Mouse (Mus musculus) adrenal gland, postnatal 4 days (tissue): ENCODE data around the gene 1700029P11Rik. TPM values are rescaled to one million over a fixed set of nuclear protein-coding genes. Genes with fewer than 3 reads are reported as not detected.
A peak's percentile ranks its signal among the peaks of the same experiment; 100 is the strongest.

ENCODE experiments used
- DNase-seq, 2 experiments: peaks; one replicate each; pipeline ENCODE4 v3.0.0; 2021 to 2022; ENCODE audit warnings: low spot score in 2 of 2, mixed read lengths in 2 of 2
- total RNA-seq, 2 experiments: library from RNA; stranded (reverse); gene quantifications; 2 replicates each; pipeline ENCODE4 v1.2.3; 2021

Gene 1700029P11Rik
- total RNA-seq, 2 experiments from 2014 or later = not detected

GRCm38 (mm10) chr15:82011947-82012346, 31.6 kb downstream of the 1700029P11Rik start:
- DNase-seq = no peak

- no peak for DNase-seq
These were observed 34.5 kb downstream of the 1700029P11Rik start for GRCm38 (mm10) chr15:82014745-82015391.

- DNase-seq = peak in 1 of 2 experiments; percentile 10
These were observed 35.2 kb downstream of the 1700029P11Rik start for GRCm38 (mm10) chr15:82015392-82016100.

- peak; percentile 99 for DNase-seq
These were observed 35.9 kb downstream of the 1700029P11Rik start for GRCm38 (mm10) chr15:82016101-82016808.

GRCm38 (mm10) chr15:82016830-82017229, 36.5 kb downstream of the 1700029P11Rik start:
- no peak for DNase-seq

GRCm38 (mm10) chr15:82017461-82017860, 37.1 kb downstream of the 1700029P11Rik start:
- DNase-seq = no peak

- no peak for DNase-seq
These were observed 38.9 kb downstream of the 1700029P11Rik start for GRCm38 (mm10) chr15:82019288-82019687.

GRCm38 (mm10) chr15:82022535-82023088, 42.3 kb downstream of the 1700029P11Rik start:
- DNase-seq = peak; percentile 13 to 22

GRCm38 (mm10) chr15:82023965-82024635, 43.8 kb downstream of the 1700029P11Rik start:
- DNase-seq = no peak

GRCm38 (mm10) chr15:82027276-82027675, 46.9 kb downstream of the 1700029P11Rik start:
- DNase-seq = no peak

GRCm38 (mm10) chr15:82027726-82028125, 47.4 kb downstream of the 1700029P11Rik start:
- DNase-seq = no peak

Other genes with a start within 250 kb of the 1700029P11Rik start
- gene Zc3h7b, start 235.5 kb upstream of the 1700029P11Rik start, total RNA-seq = 10 to 100 TPM; 94.6 to 98.5 TPM
- 10 to 100 TPM; 53.6 to 62.6 TPM for gene Rangap1, start 235.0 kb upstream of the 1700029P11Rik start, total RNA-seq
- 10 to 100 TPM; 84.6 to 86.1 TPM for gene Tef, start 178.1 kb upstream of the 1700029P11Rik start, total RNA-seq
- 10 to 100 TPM; 66.2 to 67.2 TPM for gene Tob2, start 121.7 kb upstream of the 1700029P11Rik start, total RNA-seq
- 10 to 100 TPM; 62.7 to 71.2 TPM for gene Phf5a, start 108.6 kb upstream of the 1700029P11Rik start, total RNA-seq
- 100 to 1,000 TPM; 498 to 540 TPM for gene Aco2, start 108.2 kb upstream of the 1700029P11Rik start, total RNA-seq
- 10 to 100 TPM; 25.3 to 27.9 TPM for gene Polr3h, start 54.3 kb upstream of the 1700029P11Rik start, total RNA-seq
- gene Csdc2, start 43.8 kb upstream of the 1700029P11Rik start, total RNA-seq = 10 to 100 TPM; 52.8 to 55.7 TPM
- gene Pmm1, start 19.6 kb upstream of the 1700029P11Rik start, total RNA-seq = 100 to 1,000 TPM in 1 of 2 experiments, 10 to 100 TPM in 1; 94.6 to 101 TPM
- gene Xrcc6, start 7.3 kb downstream of the 1700029P11Rik start, total RNA-seq = 10 to 100 TPM; 89.4 to 92.6 TPM
- gene Desi1, start 53.3 kb downstream of the 1700029P11Rik start, total RNA-seq = 10 to 100 TPM; 83.6 to 95.1 TPM
- gene Snu13, start 67.1 kb downstream of the 1700029P11Rik start, total RNA-seq = 100 to 1,000 TPM in 1 of 2 experiments, 10 to 100 TPM in 1; 92.5 to 102 TPM
- gene 4930407I10Rik, start 78.6 kb downstream of the 1700029P11Rik start, total RNA-seq = not detected
- 1 to 10 TPM; 3.5 to 3.8 TPM for gene Mei1, start 89.5 kb downstream of the 1700029P11Rik start, total RNA-seq
- gene Ccdc134, start 147.4 kb downstream of the 1700029P11Rik start, total RNA-seq = 10 to 100 TPM; 11.1 to 11.3 TPM
- gene Srebf2, start 166.6 kb downstream of the 1700029P11Rik start, total RNA-seq = 10 to 100 TPM; 54.6 to 71.7 TPM
- gene Shisa8, start 232.3 kb downstream of the 1700029P11Rik start, total RNA-seq = under 1 TPM; 0.70 to 0.79 TPM
- gene Tnfrsf13c, start 243.8 kb downstream of the 1700029P11Rik start, total RNA-seq = 1 to 10 TPM in 1 of 2 experiments, under 1 TPM in 1; 0.65 to 1.5 TPM